Mouse (Mus musculus): ENCODE results near the gene Cyp27b1.

The Cyp27b1 gene

DNA sequence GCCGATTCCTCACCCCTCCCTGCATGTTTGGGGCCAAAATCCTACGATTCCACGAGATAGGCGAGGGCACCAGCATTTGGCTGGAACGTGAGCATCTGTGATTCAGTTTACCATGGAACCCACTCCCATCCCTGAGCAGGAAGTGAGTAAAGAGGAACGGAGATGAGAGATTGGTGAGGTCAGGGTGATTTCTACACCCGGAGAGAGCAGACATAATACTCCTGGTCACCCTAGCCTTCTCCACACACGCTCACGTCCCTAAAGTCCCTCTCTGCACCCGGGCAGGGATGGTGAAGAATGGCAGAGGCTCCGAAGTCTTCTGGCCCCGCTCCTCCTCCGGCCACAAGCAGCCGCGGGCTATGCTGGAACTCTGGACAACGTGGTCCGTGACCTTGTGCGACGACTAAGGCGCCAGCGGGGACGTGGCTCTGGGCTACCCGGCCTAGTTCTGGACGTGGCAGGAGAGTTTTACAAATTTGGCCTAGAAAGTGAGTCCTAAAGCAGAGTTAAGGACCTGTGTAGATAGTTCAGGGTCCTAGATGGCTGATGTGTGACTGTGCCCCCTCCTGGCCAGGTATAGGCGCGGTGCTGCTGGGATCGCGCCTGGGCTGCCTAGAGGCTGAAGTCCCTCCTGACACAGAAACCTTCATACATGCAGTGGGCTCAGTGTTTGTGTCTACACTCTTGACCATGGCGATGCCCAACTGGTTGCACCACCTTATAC is 1.5 kb downstream of the Cyp27b1 start:
- CTCF ChIA-PET: no interaction called here

- CTCF ChIA-PET: interaction anchor here (0.6 kb wide), 1 partner anchor 1433 kb away, joined by 4 read pairs; no protein-coding TSS in a partner anchor
Observed at GRCm38 (mm10) chr10:127050119-127050474, 2.0 kb downstream of the Cyp27b1 start.

GRCm38 (mm10) chr10:127054646-127055045 is 6.6 kb downstream of the Cyp27b1 start:
- CTCF ChIA-PET: no interaction called here

- CTCF ChIA-PET: no interaction called here
Observed at GRCm38 (mm10) chr10:127055406-127055805, 7.4 kb downstream of the Cyp27b1 start.

DNA sequence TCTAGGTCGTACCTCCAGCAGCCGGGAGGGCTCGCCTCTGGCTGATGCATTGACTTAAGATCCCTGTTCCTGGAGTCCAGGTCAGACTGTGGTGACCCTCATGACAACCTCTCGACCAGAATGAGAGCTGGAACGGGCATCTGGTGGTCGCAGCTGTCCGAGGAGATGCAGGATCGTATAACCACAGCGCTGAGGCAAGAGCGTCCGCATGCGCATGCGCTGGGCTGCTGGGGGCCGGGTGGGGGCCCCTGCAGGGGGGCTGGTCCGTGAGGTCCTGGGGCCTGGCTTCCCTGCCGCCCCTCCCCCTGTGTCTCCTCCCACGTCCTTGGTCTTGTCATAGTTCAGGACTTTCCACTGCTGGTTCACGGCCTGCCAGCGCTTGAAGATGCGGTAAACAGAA is 8.4 kb downstream of the Cyp27b1 start:
- CTCF ChIA-PET: interaction anchor here (0.8 kb wide), 1 partner anchor 12 kb away, joined by 3 read pairs; no protein-coding TSS in a partner anchor

- CTCF ChIA-PET: no interaction called here
Observed at GRCm38 (mm10) chr10:127058161-127058560, 10.1 kb downstream of the Cyp27b1 start.

DNA sequence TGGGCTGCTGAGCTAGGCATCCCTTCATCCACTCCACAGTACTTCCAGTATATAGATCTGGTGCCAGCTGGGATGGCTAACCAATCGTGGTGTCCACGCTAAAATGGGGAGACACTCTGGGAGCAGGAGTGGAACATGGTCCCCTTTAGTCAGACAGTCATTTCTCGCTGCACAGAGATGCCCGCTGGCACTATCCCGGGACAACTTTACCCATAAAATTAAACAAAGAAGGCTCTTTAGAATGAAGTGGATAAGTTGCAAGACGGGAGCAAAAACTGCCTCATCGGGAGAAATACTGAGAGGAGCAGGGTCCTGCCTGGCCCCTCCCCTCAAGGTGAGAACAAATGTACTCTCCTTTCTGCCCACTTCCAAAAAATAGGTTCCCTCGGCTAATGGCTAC is 10.7 kb downstream of the Cyp27b1 start:
- CTCF ChIA-PET: interaction anchor here (0.8 kb wide), 1 partner anchor 553 kb away, joined by 3 read pairs; no protein-coding TSS in a partner anchor

- CTCF ChIA-PET: interaction anchor here (0.8 kb wide), 1 partner anchor 554 kb away, joined by 3 read pairs; no protein-coding TSS in a partner anchor
Observed at GRCm38 (mm10) chr10:127059174-127059967, 11.3 kb downstream of the Cyp27b1 start.

GRCm38 (mm10) chr10:127059968-127060916 is 12.2 kb downstream of the Cyp27b1 start, which contains the start of gene March9:
Gene March9, minus strand, starts transcription at chr10:127060184.
- CTCF ChIA-PET: no interaction called here

- CTCF ChIA-PET: no interaction called here
Observed at GRCm38 (mm10) chr10:127061085-127061484, 13.0 kb downstream of the Cyp27b1 start.

DNA sequence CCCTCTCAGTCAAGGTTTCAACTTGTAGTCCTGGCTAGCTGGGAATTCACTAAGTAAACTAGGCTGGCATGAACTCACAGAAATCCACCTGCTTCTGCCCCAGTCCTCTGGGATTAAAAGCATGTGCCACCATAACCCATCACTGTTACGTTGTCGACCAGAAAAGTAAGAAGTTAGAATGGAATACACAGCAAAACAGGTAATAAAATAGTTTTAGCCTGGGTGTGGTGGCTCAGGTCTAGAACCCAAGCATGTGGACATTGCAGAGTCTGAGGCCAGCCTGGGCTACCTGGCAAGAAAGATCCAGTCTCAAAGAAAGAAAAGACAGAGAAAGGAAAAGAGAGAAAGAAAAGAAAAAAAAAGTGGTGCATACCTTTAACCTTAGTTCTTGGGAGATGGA is 13.5 kb downstream of the Cyp27b1 start:
- CTCF ChIA-PET: no interaction called here

- CTCF ChIA-PET: interaction anchor here (0.7 kb wide), 1 partner anchor 62 kb away, joined by 3 read pairs; no protein-coding TSS in a partner anchor
Observed at GRCm38 (mm10) chr10:127062101-127062500, 14.1 kb downstream of the Cyp27b1 start.

- CTCF ChIA-PET: interaction anchor here (0.7 kb wide), 1 partner anchor 62 kb away, joined by 3 read pairs; no protein-coding TSS in a partner anchor
Observed at GRCm38 (mm10) chr10:127062503-127062902, 14.5 kb downstream of the Cyp27b1 start.

DNA sequence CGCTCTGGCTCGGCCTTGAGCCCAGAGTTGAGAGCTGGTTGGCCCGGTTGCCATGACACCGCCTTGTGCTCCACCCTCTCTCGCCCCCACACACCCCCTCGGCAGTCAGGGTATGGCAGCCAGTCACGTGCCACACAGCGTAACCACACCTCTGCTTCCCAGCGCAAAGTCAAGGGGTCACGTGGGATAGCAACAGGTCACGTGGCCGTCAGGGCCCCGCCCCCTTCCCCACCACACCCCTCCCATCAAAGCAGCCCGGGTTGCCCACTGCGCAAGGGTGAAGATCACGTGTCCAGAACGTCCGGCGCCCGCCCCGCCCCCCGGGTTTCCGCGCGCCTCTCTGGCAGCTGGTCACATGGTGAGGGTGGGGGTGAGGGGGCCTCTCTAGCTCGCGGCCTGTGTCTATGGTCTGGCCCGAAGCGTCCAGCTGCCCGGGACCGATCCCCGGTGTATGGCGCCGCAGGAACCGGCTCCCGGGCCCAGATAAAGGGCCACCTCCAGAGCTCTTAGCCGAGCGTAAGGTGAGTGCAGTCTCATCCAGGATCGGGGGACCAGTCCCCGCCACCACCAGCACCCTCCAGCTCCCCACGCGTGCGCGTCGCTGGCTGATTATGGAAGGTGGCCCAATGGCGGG is 15.3 kb downstream of the Cyp27b1 start, which contains the start of gene Cdk4:
TSS of gene Cdk4 (plus strand) at position 296 of the 634 bp plus-strand sequence.
- CTCF ChIA-PET: no interaction called here

DNA sequence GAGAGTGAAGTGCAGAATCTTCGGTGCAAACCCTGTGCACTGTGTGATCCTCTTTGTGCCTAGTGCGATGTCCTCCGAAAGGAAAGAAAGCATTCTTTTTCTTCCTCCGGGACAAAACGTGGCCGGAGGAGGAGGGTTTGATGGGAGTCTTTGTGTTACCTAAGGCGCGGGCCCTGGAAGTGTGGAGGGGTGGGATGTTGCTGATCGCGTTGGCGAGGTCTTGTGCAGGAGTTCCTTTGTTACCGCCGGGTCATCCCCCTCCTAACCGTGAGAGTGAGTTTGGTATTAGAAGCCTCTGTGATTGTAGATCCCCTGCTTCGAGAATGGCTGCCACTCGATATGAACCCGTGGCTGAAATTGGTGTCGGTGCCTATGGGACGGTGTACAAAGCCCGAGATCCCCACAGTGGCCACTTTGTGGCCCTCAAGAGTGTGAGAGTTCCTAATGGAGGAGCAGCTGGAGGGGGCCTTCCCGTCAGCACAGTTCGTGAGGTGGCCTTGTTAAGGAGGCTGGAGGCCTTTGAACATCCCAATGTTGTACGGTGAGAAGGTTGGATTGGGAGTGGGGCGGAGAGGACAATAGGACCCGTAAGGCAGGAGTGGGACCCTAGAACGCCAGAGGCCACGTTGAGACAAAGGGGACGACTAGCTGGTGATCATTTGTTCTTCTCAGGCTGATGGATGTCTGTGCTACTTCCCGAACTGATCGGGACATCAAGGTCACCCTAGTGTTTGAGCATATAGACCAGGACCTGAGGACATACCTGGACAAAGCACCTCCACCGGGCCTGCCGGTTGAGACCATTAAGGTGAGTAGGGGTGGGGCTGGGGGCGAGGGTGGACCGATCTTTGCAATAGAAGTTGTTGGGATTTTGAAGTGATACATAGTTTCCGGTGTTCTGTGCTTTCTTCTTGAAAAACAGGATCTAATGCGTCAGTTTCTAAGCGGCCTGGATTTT is 16.1 kb downstream of the Cyp27b1 start:
- CTCF ChIA-PET: no interaction called here

DNA sequence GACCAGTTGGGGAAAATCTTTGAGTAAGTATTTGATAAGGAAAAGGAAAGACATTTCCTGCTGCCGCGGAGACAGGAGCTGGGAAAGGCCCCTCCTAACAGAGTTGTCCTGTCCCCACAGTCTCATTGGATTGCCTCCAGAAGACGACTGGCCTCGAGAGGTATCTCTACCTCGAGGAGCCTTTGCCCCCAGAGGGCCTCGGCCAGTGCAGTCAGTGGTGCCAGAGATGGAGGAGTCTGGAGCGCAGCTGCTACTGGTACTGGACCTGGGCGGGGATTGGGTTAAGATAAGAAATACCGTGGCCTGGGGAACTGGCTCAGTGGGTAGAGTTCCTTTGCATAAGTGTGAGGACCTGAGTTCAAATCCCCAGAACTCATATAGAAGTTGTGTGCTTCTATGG is 17.9 kb downstream of the Cyp27b1 start:
- CTCF ChIA-PET: no interaction called here

DNA sequence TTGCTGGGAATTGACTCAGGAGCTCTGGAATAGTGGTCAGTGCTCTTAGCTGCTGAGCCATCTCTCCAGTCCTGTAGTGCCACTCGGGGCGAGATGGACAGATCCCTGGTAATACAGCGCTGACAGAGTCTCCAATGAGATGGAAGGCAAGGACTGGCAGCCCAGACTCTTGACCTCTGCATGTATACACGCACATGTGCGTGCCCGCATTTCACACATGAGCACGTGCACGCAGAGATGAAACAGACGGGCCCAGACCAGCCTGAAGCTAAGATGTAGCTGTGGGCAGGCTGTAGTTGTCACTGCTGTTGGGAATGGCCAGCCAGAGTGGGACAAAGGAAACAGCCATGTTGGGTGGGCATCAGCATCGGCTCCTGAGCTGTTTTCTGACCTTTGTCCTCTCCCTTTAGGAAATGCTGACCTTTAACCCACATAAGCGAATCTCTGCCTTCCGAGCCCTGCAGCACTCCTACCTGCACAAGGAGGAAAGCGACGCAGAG is 18.5 kb downstream of the Cyp27b1 start:
- CTCF ChIA-PET: no interaction called here

DNA sequence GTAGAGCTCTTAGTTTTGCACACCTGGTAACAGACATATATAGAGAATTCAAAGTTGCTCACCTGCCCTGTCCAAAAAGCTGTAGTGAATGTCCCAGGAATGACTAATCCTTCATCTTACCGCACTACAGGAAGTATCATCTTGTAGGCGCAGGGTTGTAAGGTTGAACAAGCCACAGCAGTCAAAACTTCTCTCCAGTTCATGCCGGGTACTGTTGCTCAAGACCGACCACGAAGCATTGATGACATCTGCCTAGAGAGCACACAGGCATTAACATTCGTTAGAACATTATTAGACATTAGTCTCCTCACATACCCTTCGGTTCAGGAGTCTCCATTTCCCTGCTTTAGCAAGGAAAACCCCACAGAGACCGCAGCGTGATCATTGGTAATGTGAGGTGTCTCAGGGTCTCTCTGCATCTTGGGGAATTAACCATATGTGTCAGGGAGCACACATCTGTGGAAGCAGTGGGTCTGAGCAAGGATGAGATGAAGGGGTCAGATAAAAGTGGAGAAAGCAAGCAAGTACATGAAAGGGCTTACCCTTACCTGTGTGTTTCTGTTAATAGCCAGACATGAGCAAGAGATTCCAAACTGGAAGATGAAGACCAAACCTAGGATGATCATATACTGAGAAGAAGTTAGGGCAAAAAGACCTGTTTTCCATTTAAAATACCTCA is 20.4 kb downstream of the Cyp27b1 start:
- CTCF ChIA-PET: no interaction called here

Data from spleen, embryonic (tissue).